16 mouse cellular contexts compared by ENCODE assay signal in genomic region chr1:166038731-166039332, GRCm38 (mm10). TPM values are rescaled to one million over a fixed set of nuclear protein-coding genes. Genes with fewer than 3 reads are reported as not detected.
A peak's percentile ranks its signal among the peaks of the same experiment; 100 is the strongest.
DNase-seq lines count a peak whose midpoint lies in the region.
"Had no signal": no experiment of that assay in that cellular context is flagged by ENCODE, and none has a peak within 500 bp of the region (broad histone marks: within the 10 kb centered on the region; RNA-seq: fewer than 3 reads in every experiment).

No protein-coding gene starts in this region.

- peak; percentile 69 for DNase-seq in heart, adult 11 months
- DNase-seq in heart, adult 9 months (ENCODE audit: low spot score in 2 of 2) = no peak
- peak; percentile 12 for DNase-seq in right cerebral cortex, adult 2 months (ENCODE audit: low spot score in 2 of 2)
- no peak for DNase-seq in right cerebral cortex, postnatal 4 days
- DNase-seq in 416B (ENCODE audit: low read depth) = peak; percentile 41
- peak; percentile 8 for DNase-seq in fat pad, adult 2 months (ENCODE audit: extremely low read depth, low read depth, low spot score)
- no peak for DNase-seq in layer of hippocampus, postnatal 14 days (ENCODE audit: low spot score in 2 of 2)
- DNase-seq: adrenal gland, adult 8-10 months; adrenal gland, postnatal 14 days; adrenal gland, postnatal 36 days; B cell, adult 2 months; cerebellum, adult 11-12 months; cerebellum, adult 2 months; cerebellum, adult 9-10 months; cerebellum, postnatal 10 days; cerebellum, postnatal 25 days had no signal

RNA-seq across cellular contexts. Expression of gene Pou2f1, which starts 36.4 kb away (rescaled TPM):
- total RNA-seq in layer of hippocampus, postnatal 14 days (2021) = 10 to 100 TPM; 16.6 to 17.7 TPM

Comparison
In these comparisons a context has a peak if more than half of its experiments do, and no peak if none do; other contexts are left out.
1. DNase-seq: peak in heart, adult 11 months (single experiment), right cerebral cortex, adult 2 months (2 of 2), 416B (single experiment) and fat pad, adult 2 months (single experiment); none in heart, adult 9 months (0 of 2), right cerebral cortex, postnatal 4 days (single experiment) and layer of hippocampus, postnatal 14 days (0 of 2).